Mouse (Mus musculus): ENCODE measurements around the gene Ifrd2.

DNA sequence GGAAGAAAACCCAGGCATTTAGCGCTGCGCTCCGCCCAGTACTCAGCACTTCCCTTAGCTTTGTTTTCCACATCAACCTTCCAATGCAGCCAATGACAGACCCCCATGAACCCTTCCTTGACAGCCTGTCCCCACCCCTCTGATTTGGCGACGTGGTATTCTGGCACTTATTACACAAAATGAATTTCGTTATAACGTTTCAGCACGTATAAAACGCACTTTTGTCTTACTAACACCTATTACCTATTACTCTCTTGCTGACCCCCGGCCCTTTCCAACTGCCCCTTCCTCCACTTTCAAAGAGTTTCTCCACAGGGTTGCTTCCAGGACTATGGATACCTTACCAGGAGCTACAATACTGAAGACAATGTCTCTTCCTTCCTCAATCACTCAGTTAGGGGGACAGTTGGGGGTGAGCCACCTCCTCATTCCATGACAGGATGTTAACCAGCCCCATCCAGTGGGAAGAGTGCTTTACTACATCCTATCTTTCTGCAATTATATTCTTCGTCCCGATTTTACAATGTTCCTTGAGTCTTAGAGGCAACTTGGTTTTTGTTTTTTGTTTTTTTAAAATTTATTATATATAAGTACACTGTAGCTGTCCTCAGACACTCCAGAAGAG lies 25.6 kb downstream of the Ifrd2 start:
- TF ChIP-seq CTCF (IDR thresholded peaks at IDR 0.05; ENCODE audit: low read depth, low read length) (no peak), GATA2 (IDR thresholded peaks at IDR 0.05; ENCODE audit: borderline replicate concordance, low read depth, low read length) (no peak), GATA1 (IDR thresholded peaks at IDR 0.05; ENCODE audit: borderline replicate concordance, low read length) (no peak), TAL1 (conservative IDR thresholded peaks at IDR 0.05; ENCODE audit: low read depth, low read length) (no peak), POLR2AphosphoS5 (IDR thresholded peaks at IDR 0.05; ENCODE audit: insufficient replicate concordance, low read depth, low read length) (no peak)

Data from G1E (cell line).